Mouse (Mus musculus) ovary, postnatal 36 days (tissue): ENCODE data around the gene Ptbp2.

Source experiments
- DNase-seq: peaks from one replicate; pipeline ENCODE4 v3.0.0; 2022; ENCODE audit warnings: low spot score, mixed read lengths

The Ptbp2 gene

GRCm38 (mm10) chr3:119784366-119784765 lies at the start of gene Ptbp2:
Gene Ptbp2 (minus strand): TSS chr3:119784466.
- no peak for DNase-seq

DNA sequence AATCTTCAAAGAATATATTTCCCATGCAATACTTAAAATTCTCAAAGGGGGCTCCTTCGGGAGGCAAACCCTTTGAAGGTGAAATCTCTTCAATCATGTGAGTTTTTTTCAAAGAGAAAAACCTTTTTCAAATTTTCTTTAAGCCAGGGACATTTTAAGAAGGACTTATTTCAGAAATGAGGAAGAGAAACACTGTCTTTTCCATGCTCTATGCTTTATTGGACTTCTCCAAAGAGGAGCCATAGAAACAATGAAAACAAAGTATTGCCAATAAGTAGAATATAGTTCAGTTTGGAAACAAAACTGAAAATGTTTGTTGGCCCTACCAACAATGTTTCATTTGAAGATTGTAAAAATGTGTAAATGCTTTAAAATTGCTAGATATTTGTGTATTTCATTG lies 30.4 kb upstream of the Ptbp2 start:
- DNase-seq = no peak

DNA sequence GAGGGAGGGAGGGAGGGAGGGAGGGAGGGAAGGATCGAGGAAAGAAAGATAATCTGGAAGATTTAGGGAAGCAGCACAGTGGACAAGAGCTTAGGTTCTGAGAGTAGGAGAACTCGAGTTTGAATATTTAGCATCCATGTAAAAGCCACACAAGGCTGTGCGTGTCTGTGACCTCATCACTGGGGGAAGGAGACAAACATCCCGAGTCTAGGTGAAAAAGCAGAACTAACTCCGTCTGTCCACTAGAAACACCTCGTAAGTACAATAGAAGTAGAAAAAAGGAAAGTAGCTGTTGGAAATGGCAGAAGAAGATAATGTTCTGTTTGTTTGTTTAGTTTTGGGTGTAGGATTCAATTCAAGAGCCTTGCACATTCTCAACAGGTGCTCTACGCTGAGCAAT lies 21.9 kb upstream of the Ptbp2 start:
- DNase-seq = no peak

DNA sequence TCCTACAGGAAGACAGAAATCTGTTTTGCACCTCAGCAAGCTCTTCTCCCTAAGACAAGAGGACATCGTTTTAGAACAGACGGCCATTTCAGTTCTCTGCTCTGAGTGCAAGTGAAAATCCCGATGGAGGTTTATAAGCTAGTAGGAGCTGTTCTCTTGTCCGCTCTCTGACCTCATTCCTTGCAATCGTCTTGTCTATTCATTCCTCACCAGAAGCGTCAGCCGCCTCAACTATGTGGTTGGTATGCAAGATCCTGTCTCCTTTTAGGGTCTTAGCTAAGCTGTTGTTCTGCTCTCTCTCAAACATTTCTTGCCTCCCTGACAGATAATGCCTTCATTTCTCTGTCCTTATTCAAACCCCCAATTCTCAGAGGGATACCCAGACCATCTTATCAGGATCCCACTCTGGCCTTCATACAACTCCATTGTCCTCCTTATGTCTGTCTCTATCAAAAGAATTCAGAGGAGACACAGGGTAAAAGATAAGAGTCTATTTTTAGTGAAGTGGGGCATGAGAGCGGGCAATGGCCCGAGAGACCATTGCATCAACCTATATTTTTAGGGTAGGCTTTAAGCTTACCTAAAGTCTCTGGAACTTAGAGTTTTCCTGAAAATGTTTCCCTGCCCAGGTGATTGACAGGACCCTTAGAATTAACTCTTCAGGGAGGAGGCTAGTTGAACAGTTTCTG lies 10.6 kb upstream of the Ptbp2 start:
- DNase-seq = no peak

DNA sequence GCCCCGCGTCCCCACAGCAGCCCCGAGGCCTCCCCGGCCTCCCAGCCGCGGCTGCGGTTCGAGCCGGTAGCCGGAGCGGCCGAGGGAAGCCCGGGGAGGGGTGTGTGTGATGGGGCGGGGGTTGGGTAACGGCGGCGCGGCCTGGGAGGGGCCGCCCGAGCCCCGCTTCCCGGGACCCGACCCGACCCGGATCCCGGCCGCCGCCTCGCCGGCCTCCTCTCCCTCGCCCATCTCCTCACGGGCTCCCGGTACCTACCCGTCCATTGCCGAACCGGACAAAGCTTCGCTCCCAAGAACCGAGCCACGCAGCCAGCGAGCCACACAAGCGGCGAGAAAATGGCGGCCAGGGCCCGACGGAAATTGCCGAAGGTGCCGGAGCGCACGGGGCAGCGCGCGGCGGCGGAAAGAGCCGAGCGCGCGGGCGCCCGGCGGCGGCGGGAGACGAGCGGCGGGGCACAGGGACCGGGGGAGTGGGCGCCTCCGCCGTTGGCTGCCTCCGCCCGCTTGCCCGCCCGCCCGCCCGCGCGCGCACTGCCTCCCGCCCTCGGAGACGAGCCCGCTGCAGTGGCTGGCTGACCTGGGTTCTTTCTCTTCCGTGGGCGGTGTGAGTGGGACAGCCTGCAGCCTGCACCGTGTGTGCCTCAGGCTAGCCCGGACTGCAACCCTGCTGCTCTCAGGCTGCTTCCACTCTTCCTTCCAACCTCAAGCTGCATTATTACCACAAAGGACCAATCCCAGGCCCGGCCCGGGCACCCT lies 1.1 kb downstream of the Ptbp2 start:
- DNase-seq = peak; percentile 88

GRCm38 (mm10) chr3:119782022-119782945 lies 2.0 kb downstream of the Ptbp2 start:
- peak; percentile 64 for DNase-seq

DNA sequence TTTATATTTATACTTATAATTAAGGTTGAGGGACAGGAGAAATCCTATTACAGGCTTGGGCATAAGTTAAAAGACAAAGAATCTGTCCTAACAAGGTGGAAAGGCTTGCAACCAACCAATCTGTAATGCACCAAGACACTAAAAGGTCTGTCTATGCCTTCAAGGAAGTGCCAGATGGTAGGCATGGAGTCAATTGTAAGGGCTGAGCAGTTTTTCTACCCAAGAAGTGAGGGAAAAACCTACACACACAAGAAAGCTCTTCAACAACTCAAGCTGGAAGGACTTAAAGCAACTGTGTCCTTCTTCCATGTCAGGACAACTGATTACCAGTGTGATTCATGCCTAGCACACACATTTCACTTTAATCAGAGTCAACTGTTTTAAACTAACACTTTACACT lies 3.4 kb downstream of the Ptbp2 start:
- DNase-seq = no peak

- no peak for DNase-seq
These were observed 5.0 kb downstream of the Ptbp2 start for GRCm38 (mm10) chr3:119779261-119779660.

- DNase-seq = no peak
These were observed 5.8 kb downstream of the Ptbp2 start for GRCm38 (mm10) chr3:119778431-119778830.

DNA sequence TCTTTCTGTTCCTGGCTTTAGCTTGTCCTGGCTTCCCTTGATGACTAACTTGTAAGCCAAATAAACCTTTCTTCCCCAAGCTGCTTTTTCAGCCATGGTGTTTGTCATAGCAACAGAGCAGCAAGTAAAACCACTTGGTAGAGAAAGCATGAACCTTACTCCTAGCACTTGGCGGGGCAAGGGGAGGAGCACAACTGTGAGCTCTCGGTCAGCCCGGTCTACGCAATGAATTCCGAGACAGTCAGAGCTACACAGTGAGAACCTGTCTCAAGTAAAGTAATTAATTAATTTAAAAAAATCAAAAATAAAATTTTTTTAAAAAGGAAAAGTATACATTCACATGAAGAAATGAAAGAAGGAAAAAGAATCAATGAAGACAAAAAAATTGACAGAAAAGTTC lies 8.1 kb downstream of the Ptbp2 start:
- DNase-seq = no peak

GRCm38 (mm10) chr3:119772789-119773188 lies 11.5 kb downstream of the Ptbp2 start:
- DNase-seq = no peak

DNA sequence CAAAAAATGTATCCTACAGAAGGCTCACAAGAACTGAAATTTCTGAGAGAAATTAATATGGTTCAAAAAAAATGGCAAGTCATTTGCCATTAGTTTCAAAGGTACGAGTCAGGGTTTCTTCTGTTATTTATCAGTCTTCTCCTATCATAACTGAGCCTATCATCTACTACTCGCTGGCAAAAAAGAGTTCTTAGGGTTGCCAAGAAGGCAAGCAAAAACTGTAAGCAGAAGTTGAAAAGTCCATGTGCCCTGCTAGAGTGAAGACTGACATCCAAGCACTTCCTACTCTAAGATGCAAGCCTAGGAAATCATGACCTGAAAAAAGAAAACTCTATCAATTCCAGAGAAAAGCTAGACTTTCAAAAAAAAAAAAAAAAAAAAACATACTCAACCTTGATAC lies 20.5 kb downstream of the Ptbp2 start:
- no peak for DNase-seq

- no peak for DNase-seq
These were observed 22.5 kb downstream of the Ptbp2 start for GRCm38 (mm10) chr3:119761732-119762131.

- no peak for DNase-seq
These were observed 30.5 kb downstream of the Ptbp2 start for GRCm38 (mm10) chr3:119753791-119754190.

DNA sequence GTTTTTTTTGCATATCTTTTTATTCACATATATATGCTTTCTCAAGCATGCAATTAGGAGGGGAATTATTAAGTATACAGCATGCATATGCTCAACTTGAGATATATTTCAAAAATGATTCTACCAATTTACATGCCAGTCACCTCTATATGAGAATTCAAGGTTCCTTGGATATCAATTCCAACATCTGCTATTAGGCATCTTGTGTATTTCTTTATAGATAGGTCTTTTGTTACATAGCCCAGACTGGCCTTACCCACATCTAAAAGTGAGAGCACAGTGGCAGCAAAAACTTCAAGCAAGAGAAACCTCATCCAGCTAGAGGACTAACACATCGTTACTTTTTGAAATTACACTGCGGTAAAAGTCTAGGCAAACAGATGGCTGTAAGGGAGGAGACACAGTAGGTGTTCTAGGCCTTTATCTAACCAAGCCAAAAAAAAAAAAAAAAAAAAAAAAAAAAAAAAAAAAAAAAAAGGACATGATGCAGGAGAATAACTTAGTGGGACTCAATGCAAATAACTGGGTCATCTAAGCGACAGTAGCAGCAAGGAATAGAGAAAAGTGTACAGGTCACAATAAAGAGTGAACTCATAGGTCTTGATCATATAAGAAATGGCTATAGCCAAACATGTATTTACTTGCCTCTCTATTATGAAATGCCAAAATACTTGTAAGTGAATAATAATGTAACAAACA lies 34.6 kb downstream of the Ptbp2 start:
- DNase-seq = no peak

GRCm38 (mm10) chr3:119749140-119749539 lies 35.1 kb downstream of the Ptbp2 start:
- DNase-seq = no peak

GRCm38 (mm10) chr3:119746656-119747055 lies 37.6 kb downstream of the Ptbp2 start:
- DNase-seq = no peak

DNA sequence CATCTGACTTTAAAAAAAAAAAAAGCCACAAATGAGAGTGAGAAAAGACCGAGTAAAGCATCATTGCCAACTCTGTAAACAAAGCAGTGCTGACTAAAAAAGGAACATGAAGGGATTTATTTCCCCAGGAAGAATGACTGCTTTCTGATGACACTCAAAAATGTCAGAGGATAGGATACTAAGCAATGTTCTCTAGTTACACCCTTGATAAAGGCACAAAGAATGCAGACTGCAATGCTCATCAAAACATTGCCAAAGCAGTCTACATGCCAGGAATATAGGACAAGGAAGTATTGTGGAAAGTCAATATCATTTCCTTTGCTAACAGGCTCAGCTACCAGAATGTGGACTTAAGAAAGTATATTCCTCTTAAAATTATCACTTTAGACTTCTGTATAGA lies 38.5 kb downstream of the Ptbp2 start:
- DNase-seq = no peak

GRCm38 (mm10) chr3:119729863-119730262 lies 54.4 kb downstream of the Ptbp2 start:
- DNase-seq = no peak

GRCm38 (mm10) chr3:119712066-119712465 lies 72.2 kb downstream of the Ptbp2 start:
- no peak for DNase-seq

DNA sequence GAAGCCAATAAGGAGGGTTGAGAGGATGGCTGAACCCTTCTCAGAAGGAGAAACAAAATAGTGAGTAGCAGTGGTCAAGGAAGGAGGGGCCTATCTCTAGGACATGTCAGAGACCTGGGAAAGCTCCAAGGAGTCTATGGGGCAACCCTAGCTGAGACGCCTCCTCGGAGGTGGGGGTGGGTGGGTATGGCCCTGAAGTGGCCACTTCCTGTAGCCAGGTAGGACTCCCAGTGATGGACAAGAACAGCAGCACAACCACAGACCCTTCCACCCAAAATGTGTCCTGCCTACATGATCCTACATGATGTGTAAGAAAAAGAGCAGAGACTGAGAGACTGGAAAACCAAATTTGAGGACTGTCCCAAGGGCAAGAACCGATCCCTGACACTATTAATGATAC lies 72.8 kb downstream of the Ptbp2 start:
- DNase-seq = no peak

GRCm38 (mm10) chr3:119701467-119701866 lies 82.8 kb downstream of the Ptbp2 start:
- DNase-seq = no peak
